Mouse (Mus musculus) ES-E14 (cell line): ENCODE measurements at regions not wholly inside any gene's neighbourhood (a gene's known extent, or its start where the extent isn't known, plus 50 kb on each side); places are given as distances from the start of the nearest gene placed in this dataset.

Experiments used
- DNase-seq: peaks from one replicate; pipeline ENCODE4 v3.0.0-alpha.2; 2013; ENCODE audit warnings: low read depth, low spot score
- H3K27ac ChIP-seq: 2 replicates; pipeline ENCODE4 v1.5.1; 2012; ENCODE audit warnings: low read depth, mild to moderate bottlenecking, low read length, moderate library complexity, mixed read lengths; ENCODE audit not compliant: poor library complexity, insufficient read depth, severe bottlenecking
- H3K36me3 ChIP-seq: 2 replicates; pipeline ENCODE4 v1.6.1; 2012; ENCODE audit warnings: mild to moderate bottlenecking, low read length, moderate library complexity, mixed read lengths; ENCODE audit not compliant: control insufficient read depth, poor library complexity, insufficient read depth, severe bottlenecking
- H3K4me1 ChIP-seq, 2 experiments: fragments of 150-350 bp in 1 of 2; sonication (generic) in 1 of 2; 2 replicates each; pipeline ENCODE4 v1.6.1; 2012; ENCODE audit warnings: low read length in 2 of 2, mild to moderate bottlenecking in 1 of 2, mixed read lengths in 1 of 2; ENCODE audit not compliant: control insufficient read depth in 2 of 2, insufficient read depth in 2 of 2, poor library complexity in 1 of 2
- H3K4me3 ChIP-seq, 2 experiments: fragments of 150-350 bp in 1 of 2; sonication (generic) in 1 of 2; 2 replicates each; pipeline ENCODE4 v1.5.1; 2012; ENCODE audit warnings: low read length in 2 of 2, low read depth in 1 of 2, mild to moderate bottlenecking in 1 of 2, mixed read lengths in 1 of 2; ENCODE audit not compliant: insufficient read depth in 1 of 2, poor library complexity in 1 of 2, severe bottlenecking in 1 of 2
- H3K9ac ChIP-seq: 2 replicates; pipeline ENCODE4 v1.6.1; 2012; ENCODE audit warnings: low read depth, mild to moderate bottlenecking, low read length, mixed read lengths; ENCODE audit not compliant: poor library complexity, insufficient read depth, severe bottlenecking
- H3K9me3 ChIP-seq: fragments of 150-350 bp; sonication (generic); 2 replicates; pipeline ENCODE4 v1.6.1; 2012; ENCODE audit warnings: low read depth, mild to moderate bottlenecking, low read length; ENCODE audit not compliant: control insufficient read depth, insufficient read depth
- CHD2 ChIP-seq: IDR thresholded peaks from 2 replicates; pipeline ENCODE4 v1.6.1; 2014; ENCODE audit warnings: mild to moderate bottlenecking, low read depth, low read length, inconsistent platforms
- HCFC1 ChIP-seq: IDR thresholded peaks from 2 replicates; pipeline ENCODE4 v1.6.1; 2012; ENCODE audit warnings: low read length, inconsistent platforms, borderline replicate concordance; ENCODE audit not compliant: insufficient read depth
- MAFK ChIP-seq: IDR thresholded peaks from 2 replicates; pipeline ENCODE4 v1.6.1; 2014; ENCODE audit warnings: mild to moderate bottlenecking, low read depth, low read length, inconsistent platforms; ENCODE audit not compliant: insufficient read depth
- ZC3H11A ChIP-seq: IDR thresholded peaks from 2 replicates; pipeline ENCODE4 v1.6.1; 2012; ENCODE audit warnings: low read depth, mild to moderate bottlenecking, inconsistent platforms, low read length, borderline replicate concordance
- ZNF384 ChIP-seq: IDR thresholded peaks from 2 replicates; pipeline ENCODE4 v1.6.1; 2012; ENCODE audit warnings: low read depth, low read length, inconsistent platforms
- in situ Hi-C, 2 experiments: fragments of 600-800 bp; cut with MboI; formaldehyde crosslinking; loops; one replicate each; pipeline ENCODE4 v1.15.1; 2025; ENCODE audit warnings: low sequenced_read_pairs in 2 of 2, inconsistent platforms in 1 of 2; ENCODE audit not compliant: unreplicated experiment in 2 of 2

DNA sequence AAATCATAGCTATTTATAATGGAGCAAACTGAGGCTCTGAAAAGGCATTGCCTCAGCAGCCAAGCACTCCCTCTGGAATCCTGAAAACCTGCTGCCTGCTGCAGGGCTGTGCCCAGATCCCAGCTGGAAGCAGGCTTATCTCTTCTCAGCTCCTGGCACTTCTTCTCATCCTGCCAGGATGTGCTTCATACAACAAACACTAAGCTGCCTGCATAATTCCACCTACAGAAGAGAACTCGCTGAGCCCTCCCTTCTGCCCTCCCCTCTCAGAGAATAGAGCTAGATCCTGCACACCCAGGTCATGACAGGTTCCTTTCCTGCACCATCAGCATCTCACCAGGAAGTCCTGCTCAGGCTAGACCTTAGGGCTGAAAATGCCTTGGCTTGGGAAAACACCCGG lies 187.4 kb upstream of the Bcl6 start:
- in situ Hi-C loops = no loop called here
- no peak for TF ChIP-seq HCFC1
- no peak for TF ChIP-seq CHD2
- no peak for TF ChIP-seq ZC3H11A
- no peak for TF ChIP-seq MAFK
- TF ChIP-seq ZNF384 = no peak
- Histone ChIP-seq H3K9ac (no peak overlapping the region), H3K27ac (no peak overlapping the region), H3K36me3 (no peaks in the 10 kb centered on the region), H3K4me3 (no peak overlapping the region), H3K9me3 (no peaks in the 10 kb centered on the region), H3K4me1 (peaks cover 0 to 3% of the 10 kb centered on the region in 2 experiments; a peak in 1 of 4 replicates)
- DNase-seq = no peak

DNA sequence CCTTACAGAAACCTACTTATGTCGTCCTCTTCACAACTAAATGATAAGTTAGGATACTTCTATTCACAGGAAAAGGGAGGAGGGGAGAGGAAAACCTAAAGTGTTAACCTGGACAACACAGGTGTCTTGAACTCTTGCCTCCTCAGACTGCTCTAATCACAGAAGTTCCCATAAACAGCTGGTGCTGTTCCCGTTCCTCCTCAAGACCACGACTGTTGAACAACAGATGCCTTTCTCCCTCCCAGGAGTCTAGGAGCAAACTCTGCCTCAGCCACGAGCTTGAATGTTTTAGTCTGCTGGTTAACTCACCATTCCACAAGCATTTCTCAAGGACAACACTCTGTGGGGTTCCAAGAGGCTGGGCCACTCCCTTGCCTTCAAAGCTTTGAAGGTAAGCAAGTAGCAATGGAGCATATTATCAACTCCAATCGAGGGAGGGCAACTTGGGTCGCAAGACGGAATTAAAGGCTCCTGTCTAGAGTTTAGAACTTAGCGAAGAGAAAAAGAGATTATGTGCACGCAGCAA lies 186.6 kb upstream of the Bcl6 start:
- no peaks in the 10 kb centered on the region for H3K36me3 ChIP-seq
- no peak overlapping the region for H3K27ac ChIP-seq
- H3K4me3 ChIP-seq = no peak overlapping the region
- in situ Hi-C loops = no loop called here
- peaks cover 0 to 3% of the 10 kb centered on the region in 2 experiments; a peak in 1 of 4 replicates for H3K4me1 ChIP-seq
- no peak overlapping the region for H3K9ac ChIP-seq
- DNase-seq = peak; percentile 63
- H3K9me3 ChIP-seq = no peaks in the 10 kb centered on the region
- TF ChIP-seq HCFC1 (no peak), ZNF384 (no peak), CHD2 (no peak), MAFK (no peak), ZC3H11A (no peak)

DNA sequence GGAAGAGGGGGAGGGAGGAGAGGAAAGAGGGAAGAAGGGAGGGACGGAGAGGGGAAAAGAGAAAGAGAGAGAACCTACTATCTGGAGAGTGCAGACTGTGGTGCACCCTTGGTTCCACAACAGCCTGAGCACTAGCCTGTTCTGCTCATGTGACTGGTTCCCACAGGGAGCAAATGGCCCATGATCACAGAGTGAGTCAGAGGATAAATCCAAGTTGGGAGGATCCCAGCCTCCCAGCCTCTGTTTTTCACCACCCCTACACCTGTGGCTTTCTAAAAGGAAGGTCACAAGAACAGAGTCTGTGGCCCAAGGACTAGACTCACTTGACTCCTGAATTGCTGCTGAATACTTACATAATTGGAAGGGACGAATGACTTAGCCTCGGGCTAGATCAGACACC lies 185.9 kb upstream of the Bcl6 start:
- H3K9me3 ChIP-seq = no peaks in the 10 kb centered on the region
- H3K4me1 ChIP-seq = peaks cover 0 to 3% of the 10 kb centered on the region in 2 experiments; a peak in 1 of 4 replicates
- in situ Hi-C loops = no loop called here
- H3K27ac ChIP-seq = no peak overlapping the region
- no peak overlapping the region for H3K9ac ChIP-seq
- no peak for DNase-seq
- TF ChIP-seq CHD2 = no peak
- TF ChIP-seq ZC3H11A = no peak
- no peak for TF ChIP-seq HCFC1
- no peak for TF ChIP-seq MAFK
- TF ChIP-seq ZNF384 = no peak
- H3K36me3 ChIP-seq = no peaks in the 10 kb centered on the region
- no peak overlapping the region for H3K4me3 ChIP-seq

DNA sequence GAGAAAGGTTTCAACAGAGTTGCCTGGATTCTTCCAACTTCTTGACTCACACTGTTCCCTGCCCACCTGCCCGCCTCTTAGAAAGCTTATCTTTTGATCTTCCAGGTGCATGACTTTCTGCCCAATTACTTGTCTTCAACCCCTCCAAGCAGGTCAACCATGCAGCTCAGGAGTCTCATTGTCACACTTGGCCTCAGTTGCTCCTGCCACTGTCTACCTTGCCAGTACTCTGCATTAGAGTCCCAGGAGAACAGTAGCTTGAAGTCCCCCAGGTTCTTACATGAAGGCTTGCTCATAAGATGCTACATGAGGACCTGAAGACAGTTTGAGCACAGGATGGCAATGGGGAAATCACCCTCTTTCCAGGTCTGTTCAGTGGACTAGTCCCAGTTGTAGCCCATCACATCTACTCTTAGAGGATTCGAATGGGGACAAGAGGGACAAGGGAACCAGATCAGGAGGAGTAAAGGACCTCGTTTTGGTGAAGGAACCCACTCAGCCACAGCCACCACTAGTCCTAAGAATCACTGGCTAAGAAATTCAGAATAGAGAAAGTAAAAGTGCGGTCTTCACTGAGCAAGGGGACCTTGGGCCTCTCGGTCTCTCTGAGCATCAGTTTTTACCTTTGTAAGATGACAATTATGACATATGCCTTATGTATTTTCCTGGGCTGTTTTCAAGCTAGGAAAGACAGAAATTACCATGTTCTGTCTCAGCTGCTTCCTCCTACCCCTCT lies 185.3 kb upstream of the Bcl6 start:
- peaks cover 0 to 3% of the 10 kb centered on the region in 2 experiments; a peak in 1 of 4 replicates for H3K4me1 ChIP-seq
- no peak for DNase-seq
- no peak overlapping the region for H3K27ac ChIP-seq
- H3K36me3 ChIP-seq = no peaks in the 10 kb centered on the region
- no peak overlapping the region for H3K4me3 ChIP-seq
- no peak overlapping the region for H3K9ac ChIP-seq
- in situ Hi-C loops = no loop called here
- TF ChIP-seq HCFC1 (no peak), CHD2 (no peak), MAFK (no peak), ZC3H11A (no peak), ZNF384 (no peak)
- no peaks in the 10 kb centered on the region for H3K9me3 ChIP-seq
